Comparison of ENCODE assay signal across 14 mouse cellular contexts in genomic region chr17:24252329-24252728, GRCm38 (mm10). TPM values are rescaled to one million over a fixed set of nuclear protein-coding genes. Genes with fewer than 3 reads are reported as not detected.
DNase-seq lines count a peak whose midpoint lies in the region; ATAC-seq and TF ChIP-seq lines count a peak whose summit lies in the region.
"Had no signal": no experiment of that assay in that cellular context is flagged by ENCODE, and none has a peak within 500 bp of the region (broad histone marks: within the 10 kb centered on the region; RNA-seq: fewer than 3 reads in every experiment).

No protein-coding gene starts in this region.

- no peak for TF ChIP-seq POLR2A in heart, adult 2 months (IDR thresholded peaks at IDR 0.05; ENCODE audit: insufficient read depth, low read depth, low read length)
- no peak for TF ChIP-seq POLR2A in myocyte (IDR thresholded peaks at IDR 0.05; ENCODE audit: insufficient read length, low read depth)

- H3K4me2 ChIP-seq in heart, embryonic 13.5 days: peak overlapping the region; percentile 75; the same call in 1 of the 2 replicates
- H3K4me2 ChIP-seq in midbrain, embryonic 16.5 days (ENCODE audit: low read length): no peak overlapping the region
- H3K4me2 ChIP-seq in limb, embryonic 11.5 days (ENCODE audit: low read depth, severe bottlenecking): peak overlapping the region; percentile 77; the same call in 1 of the 2 replicates
- no peak overlapping the region for H3K4me2 ChIP-seq in myocyte (ENCODE audit: low read depth)

- no peak for TF ChIP-seq CTCF in heart, adult 2 months (IDR thresholded peaks at IDR 0.05)

- WGBS in heart, embryonic 13.5 days: 91% methylated on average over 2 of the region's 2 CpGs
- WGBS in heart, adult 2 months: 98% methylated on average over 2 of the region's 2 CpGs
- WGBS in midbrain, embryonic 10.5 days: 97% methylated on average over 2 of the region's 2 CpGs
- WGBS in midbrain, embryonic 16.5 days: 94% methylated on average over 2 of the region's 2 CpGs
- WGBS in limb, embryonic 11.5 days: 100% methylated on average over 2 of the region's 2 CpGs

- H3K27ac ChIP-seq in heart, embryonic 13.5 days (replicated peaks): no peak overlapping the region
- H3K27ac ChIP-seq in heart, adult 2 months: no peak overlapping the region
- H3K27ac ChIP-seq in midbrain, embryonic 10.5 days (replicated peaks): peak overlapping the region; percentile 96
- H3K27ac ChIP-seq in midbrain, embryonic 16.5 days (ENCODE audit: low read length): no peak overlapping the region
- H3K27ac ChIP-seq in limb, embryonic 11.5 days (replicated peaks; ENCODE audit: low read depth, low read length): no peak overlapping the region

- peaks cover 19% of the 10 kb centered on the region for H3K36me3 ChIP-seq in heart, embryonic 13.5 days
- H3K36me3 ChIP-seq in heart, adult 2 months (ENCODE audit: control insufficient read depth, insufficient read depth, low read length): no peaks in the 10 kb centered on the region
- peaks cover 24% of the 10 kb centered on the region for H3K36me3 ChIP-seq in midbrain, embryonic 10.5 days
- no peaks in the 10 kb centered on the region; the same call in 1 of the 2 replicates for H3K36me3 ChIP-seq in midbrain, embryonic 16.5 days (ENCODE audit: control insufficient read depth, insufficient read depth, low read length)
- H3K36me3 ChIP-seq in limb, embryonic 11.5 days (ENCODE audit: control insufficient read depth, insufficient read depth, low read length): peaks cover 11% of the 10 kb centered on the region
- no peaks in the 10 kb centered on the region for H3K36me3 ChIP-seq in myocyte (ENCODE audit: control insufficient read depth, insufficient read depth)

- no peak for DNase-seq in heart, adult 2 months
- DNase-seq in midbrain, embryonic 10.5 days (ENCODE audit: low spot score): no peak
- DNase-seq in limb, embryonic 11.5 days (ENCODE audit: low spot score): no peak
- no peak for DNase-seq in layer of hippocampus, adult 9-10 months (ENCODE audit: low spot score)
- DNase-seq in adrenal gland, postnatal 36 days: no peak
- DNase-seq: cerebellum, adult 11 months; gastrocnemius, postnatal 14 days; kidney, postnatal 10 days; thymus, postnatal 36 days had no signal

- no peaks in the 10 kb centered on the region for H3K9me3 ChIP-seq in heart, embryonic 13.5 days
- peaks cover 7% of the 10 kb centered on the region; the same call in 1 of the 2 replicates for H3K9me3 ChIP-seq in midbrain, embryonic 10.5 days (replicated peaks)
- no peaks in the 10 kb centered on the region for H3K9me3 ChIP-seq in midbrain, embryonic 16.5 days (replicated peaks; ENCODE audit: control insufficient read depth, low read length, poor library complexity, severe bottlenecking)
- no peaks in the 10 kb centered on the region for H3K9me3 ChIP-seq in limb, embryonic 11.5 days (ENCODE audit: control insufficient read depth, low read length)
- H3K9me3 ChIP-seq: embryonic facial prominence, embryonic 15.5 days had no signal

- H3K4me1 ChIP-seq in heart, embryonic 13.5 days: peaks cover 21% of the 10 kb centered on the region
- H3K4me1 ChIP-seq in heart, adult 2 months (ENCODE audit: control insufficient read depth, insufficient read depth, low read length): no peaks in the 10 kb centered on the region
- H3K4me1 ChIP-seq in midbrain, embryonic 10.5 days: peaks cover 20% of the 10 kb centered on the region
- peaks cover 7% of the 10 kb centered on the region for H3K4me1 ChIP-seq in midbrain, embryonic 16.5 days (ENCODE audit: control insufficient read depth, insufficient read depth, low read length)
- peaks cover 7% of the 10 kb centered on the region for H3K4me1 ChIP-seq in limb, embryonic 11.5 days (ENCODE audit: control insufficient read depth, insufficient read depth, low read length)

- no peaks in the 10 kb centered on the region for H3K27me3 ChIP-seq in heart, embryonic 13.5 days (replicated peaks)
- no peaks in the 10 kb centered on the region for H3K27me3 ChIP-seq in heart, adult 2 months (ENCODE audit: control insufficient read depth, insufficient read depth, low read length)
- no peaks in the 10 kb centered on the region for H3K27me3 ChIP-seq in midbrain, embryonic 10.5 days (ENCODE audit: low read depth, poor library complexity, severe bottlenecking)
- H3K27me3 ChIP-seq in midbrain, embryonic 16.5 days (ENCODE audit: control insufficient read depth, insufficient read depth, low read depth, low read length): no peaks in the 10 kb centered on the region
- no peaks in the 10 kb centered on the region for H3K27me3 ChIP-seq in limb, embryonic 11.5 days (ENCODE audit: control insufficient read depth, insufficient read depth, low read length)
- H3K27me3 ChIP-seq in myocyte (ENCODE audit: control insufficient read depth, insufficient read depth, insufficient read length): no peaks in the 10 kb centered on the region
- H3K27me3 ChIP-seq: embryonic facial prominence, embryonic 15.5 days had no signal

- H3K9ac ChIP-seq in heart, embryonic 13.5 days: peak overlapping the region; percentile 87; the same call in 1 of the 2 replicates
- H3K9ac ChIP-seq in heart, adult 2 months (ENCODE audit: low read depth, low read length): no peak overlapping the region
- H3K9ac ChIP-seq in midbrain, embryonic 16.5 days (ENCODE audit: low read depth, low read length): no peak overlapping the region
- no peak overlapping the region for H3K9ac ChIP-seq in limb, embryonic 11.5 days (ENCODE audit: low read length)

- no peak for TF ChIP-seq EP300 in heart, adult 2 months (IDR thresholded peaks at IDR 0.05; ENCODE audit: insufficient read depth, low read depth, low read length)

- H3K4me3 ChIP-seq in heart, embryonic 13.5 days: peak overlapping the region; percentile 84; the same call in 1 of the 2 replicates
- H3K4me3 ChIP-seq in heart, adult 2 months: no peak overlapping the region
- H3K4me3 ChIP-seq in midbrain, embryonic 10.5 days: peak overlapping the region; percentile 86; the same call in 1 of the 2 replicates
- H3K4me3 ChIP-seq in midbrain, embryonic 16.5 days (ENCODE audit: low read depth, low read length): no peak overlapping the region
- H3K4me3 ChIP-seq in limb, embryonic 11.5 days (ENCODE audit: low read depth, low read length): no peak overlapping the region
- peak overlapping the region; percentile 64 for H3K4me3 ChIP-seq in myocyte

- intact Hi-C loops in heart, adult 2 months (cut with DNase I): loop anchor here (5.0 kb wide), 1 partner anchor 80 kb away; no protein-coding TSS in a partner anchor

- H3ac ChIP-seq in myocyte (ENCODE audit: control insufficient read depth, insufficient read length): no peak overlapping the region

- no peaks in the 10 kb centered on the region for H3K79me2 ChIP-seq in heart, adult 2 months (replicated peaks; ENCODE audit: control insufficient read depth, insufficient read depth, low read length)
- peaks cover 30% of the 10 kb centered on the region for H3K79me2 ChIP-seq in myocyte (ENCODE audit: control insufficient read depth, insufficient read depth)

- ATAC-seq in heart, embryonic 13.5 days (ENCODE audit: extremely low read depth, insufficient number of reproducible peaks, low FRiP score, low TSS enrichment): no peak
- ATAC-seq in midbrain, embryonic 16.5 days: no peak
- ATAC-seq in limb, embryonic 11.5 days (ENCODE audit: insufficient number of reproducible peaks, low FRiP score, low TSS enrichment, low read depth): no peak

TF ChIP-seq in myocyte, 11 proteins besides CTCF, POLR2A, EP300 and RAD21 (continues in another document):
- no peak for TF ChIP-seq TCF3 (IDR thresholded peaks at IDR 0.05; ENCODE audit: insufficient read length, low read depth)
- TF ChIP-seq POLR2AphosphoS2 (IDR thresholded peaks at IDR 0.05; ENCODE audit: insufficient read length, low read depth): no peak

RNA-seq across cellular contexts. Expression of gene Ccnf, which starts 1.0 kb away (rescaled TPM):
- polyA plus RNA-seq in heart, embryonic 13.5 days (2015; fragmentation: Nextera tagmentation; extraction: Ambion mirVana): 37.2 and 38.4 TPM in 2 replicates
- total RNA-seq in heart, adult 2 months (2021): under 1 TPM; 0.57 to 0.59 TPM
- 0.44 and 0.49 TPM in 2 replicates for polyA plus RNA-seq in heart, adult 2 months (2012; rRNA removed)
- 116 and 131 TPM in 2 replicates for polyA plus RNA-seq in midbrain, embryonic 10.5 days (2016; fragmentation: Nextera tagmentation; extraction: Ambion mirVana)
- polyA plus RNA-seq in midbrain, embryonic 16.5 days (2015; fragmentation: Nextera tagmentation; extraction: Ambion mirVana): 12.7 and 12.9 TPM in 2 replicates
- polyA plus RNA-seq in limb, embryonic 11.5 days (2014; fragmentation: Nextera tagmentation; extraction: Ambion mirVana): 103 and 108 TPM in 2 replicates
- polyA plus RNA-seq in myocyte (2012; fragmentation: generic; extraction: Trizol): 13.3 TPM
- total RNA-seq in adrenal gland, postnatal 36 days (2021): 1 to 10 TPM; 3.3 to 4.8 TPM

RNA-seq across cellular contexts. Expression of gene Tedc2, which starts 31.7 kb away (rescaled TPM):
- 6.2 and 7.0 TPM in 2 replicates for polyA plus RNA-seq in heart, embryonic 13.5 days (2015; fragmentation: Nextera tagmentation; extraction: Ambion mirVana)
- 1 to 10 TPM; 2.0 TPM for total RNA-seq in heart, adult 2 months (2021)
- polyA plus RNA-seq in heart, adult 2 months (2012; rRNA removed): 3.8 and 5.2 TPM in 2 replicates
- polyA plus RNA-seq in midbrain, embryonic 10.5 days (2016; fragmentation: Nextera tagmentation; extraction: Ambion mirVana): 22.4 and 22.9 TPM in 2 replicates
- polyA plus RNA-seq in midbrain, embryonic 16.5 days (2015; fragmentation: Nextera tagmentation; extraction: Ambion mirVana): 9.2 and 9.5 TPM in 2 replicates
- 21.9 and 23.4 TPM in 2 replicates for polyA plus RNA-seq in limb, embryonic 11.5 days (2014; fragmentation: Nextera tagmentation; extraction: Ambion mirVana)
- polyA plus RNA-seq in myocyte (2012; fragmentation: generic; extraction: Trizol): 3.7 TPM
- total RNA-seq in adrenal gland, postnatal 36 days (2021): 1 to 10 TPM; 5.7 to 6.4 TPM

RNA-seq across cellular contexts. Expression of gene Ntn3, which starts 43.0 kb away (rescaled TPM):
- 1.9 and 2.0 TPM in 2 replicates for polyA plus RNA-seq in heart, embryonic 13.5 days (2015; fragmentation: Nextera tagmentation; extraction: Ambion mirVana)
- 1 to 10 TPM in 1 of 2 experiments, under 1 TPM in 1; 0.97 to 1.0 TPM for total RNA-seq in heart, adult 2 months (2021)
- polyA plus RNA-seq in heart, adult 2 months (2012; rRNA removed): 0.64 and 1.1 TPM in 2 replicates
- polyA plus RNA-seq in midbrain, embryonic 10.5 days (2016; fragmentation: Nextera tagmentation; extraction: Ambion mirVana): 3.8 and 4.4 TPM in 2 replicates
- 3.9 and 4.4 TPM in 2 replicates for polyA plus RNA-seq in midbrain, embryonic 16.5 days (2015; fragmentation: Nextera tagmentation; extraction: Ambion mirVana)
- 9.2 and 9.5 TPM in 2 replicates for polyA plus RNA-seq in limb, embryonic 11.5 days (2014; fragmentation: Nextera tagmentation; extraction: Ambion mirVana)
- polyA plus RNA-seq in myocyte (2012; fragmentation: generic; extraction: Trizol): 0.13 TPM
- total RNA-seq in adrenal gland, postnatal 36 days (2021): 1 to 10 TPM; 1.5 to 2.9 TPM
- total RNA-seq: neutrophil, adult 5-6 weeks had no signal

RNA-seq across cellular contexts. Expression of gene Tbc1d24, which starts 47.0 kb away (rescaled TPM):
- polyA plus RNA-seq in heart, embryonic 13.5 days (2015; fragmentation: Nextera tagmentation; extraction: Ambion mirVana): 4.2 and 5.2 TPM in 2 replicates
- 10 to 100 TPM; 10.3 to 11.0 TPM for total RNA-seq in heart, adult 2 months (2021)
- polyA plus RNA-seq in heart, adult 2 months (2012; rRNA removed): 11.3 and 29.1 TPM in 2 replicates
- polyA plus RNA-seq in midbrain, embryonic 10.5 days (2016; fragmentation: Nextera tagmentation; extraction: Ambion mirVana): 5.3 and 12.5 TPM in 2 replicates
- polyA plus RNA-seq in midbrain, embryonic 16.5 days (2015; fragmentation: Nextera tagmentation; extraction: Ambion mirVana): 30.6 and 30.8 TPM in 2 replicates
- polyA plus RNA-seq in limb, embryonic 11.5 days (2014; fragmentation: Nextera tagmentation; extraction: Ambion mirVana): 5.0 and 5.2 TPM in 2 replicates
- 4.3 TPM for polyA plus RNA-seq in myocyte (2012; fragmentation: generic; extraction: Trizol)
- total RNA-seq in adrenal gland, postnatal 36 days (2021): 10 to 100 TPM; 10.9 to 18.8 TPM

Comparison
In these comparisons a context has a peak if more than half of its experiments do, and no peak if none do; other contexts are left out.
1. H3K4me3 ChIP-seq: peak in heart, embryonic 13.5 days (single experiment), midbrain, embryonic 10.5 days (single experiment) and myocyte (single experiment); none in heart, adult 2 months (single experiment), midbrain, embryonic 16.5 days (single experiment) and limb, embryonic 11.5 days (single experiment).
2. H3K4me2 ChIP-seq: peak in heart, embryonic 13.5 days (single experiment) and limb, embryonic 11.5 days (single experiment); none in midbrain, embryonic 16.5 days (single experiment) and myocyte (single experiment).